Mouse (Mus musculus) testis, postnatal 10 days (tissue): ENCODE results near the gene Ctrc.

Experiments used
- DNase-seq: peaks from one replicate; pipeline ENCODE4 v3.0.0; 2021; ENCODE audit warnings: low spot score

Gene Ctrc

GRCm38 (mm10) chr4:141818861-141819260, 27.3 kb downstream of the Ctrc start:
- DNase-seq = no peak

- no peak for DNase-seq
Observed at GRCm38 (mm10) chr4:141817706-141818105, 28.5 kb downstream of the Ctrc start.

- no peak for DNase-seq
Observed at GRCm38 (mm10) chr4:141816776-141817655, 29.1 kb downstream of the Ctrc start.

GRCm38 (mm10) chr4:141816267-141816666, 29.9 kb downstream of the Ctrc start:
- DNase-seq = no peak

- DNase-seq = peak; percentile 41
Observed at GRCm38 (mm10) chr4:141811375-141811774, 34.8 kb downstream of the Ctrc start.

GRCm38 (mm10) chr4:141810975-141811374, 35.2 kb downstream of the Ctrc start:
- DNase-seq = no peak

- DNase-seq = no peak
Observed at GRCm38 (mm10) chr4:141809850-141810464, 36.2 kb downstream of the Ctrc start.

GRCm38 (mm10) chr4:141805886-141806285, 40.3 kb downstream of the Ctrc start:
- DNase-seq = peak; percentile 27

GRCm38 (mm10) chr4:141804105-141804504, 42.1 kb downstream of the Ctrc start:
- peak; percentile 43 for DNase-seq

GRCm38 (mm10) chr4:141797545-141797944, 48.6 kb downstream of the Ctrc start:
- peak; percentile 35 for DNase-seq

GRCm38 (mm10) chr4:141796954-141797353, 49.2 kb downstream of the Ctrc start:
- DNase-seq = peak; percentile 29

GRCm38 (mm10) chr4:141796356-141796755, 49.8 kb downstream of the Ctrc start:
- DNase-seq = peak; percentile 60

GRCm38 (mm10) chr4:141794152-141794535, 52.0 kb downstream of the Ctrc start:
- DNase-seq = no peak

GRCm38 (mm10) chr4:141793282-141794151, 52.6 kb downstream of the Ctrc start, which contains the start of gene Casp9:
TSS of gene Casp9 (plus strand) at chr4:141793612.
- DNase-seq = peak; percentile 99

- no peak for DNase-seq
Observed at GRCm38 (mm10) chr4:141792554-141793281, 53.4 kb downstream of the Ctrc start.

GRCm38 (mm10) chr4:141791951-141792350, 54.2 kb downstream of the Ctrc start:
- no peak for DNase-seq

GRCm38 (mm10) chr4:141791486-141791885, 54.7 kb downstream of the Ctrc start:
- peak; percentile 18 for DNase-seq

- DNase-seq = peak; percentile 96
Observed at GRCm38 (mm10) chr4:141790524-141790990, 55.6 kb downstream of the Ctrc start, which contains the start of gene Dnajc16. TSS of gene Dnajc16 (minus strand) at chr4:141790931.

GRCm38 (mm10) chr4:141789564-141790218, 56.5 kb downstream of the Ctrc start:
- no peak for DNase-seq

- DNase-seq = no peak
Observed at GRCm38 (mm10) chr4:141787462-141787861, 58.7 kb downstream of the Ctrc start.

GRCm38 (mm10) chr4:141787046-141787445, 59.1 kb downstream of the Ctrc start:
- DNase-seq = peak; percentile 40
